In genomic region chr3:67508216-67508892, GRCm38 (mm10) we compare ENCODE assay signal across 14 mouse cellular contexts. TPM values are rescaled to one million over a fixed set of nuclear protein-coding genes. Genes with fewer than 3 reads are reported as not detected.
"Had no signal": no experiment of that assay in that cellular context is flagged by ENCODE, and none has a peak within 500 bp of the region (broad histone marks: within the 10 kb centered on the region; RNA-seq: fewer than 3 reads in every experiment).

No protein-coding gene starts in this region.

- ATAC-seq: lung, postnatal 0 days; midbrain, embryonic 13.5 days had no signal

- DNase-seq: kidney, adult 9 months; kidney, postnatal 4 days; lung, adult 2 months; lung, postnatal 36 days; right cerebral cortex, adult 18-20 months had no signal

- H3K36me3 ChIP-seq: limb, embryonic 13.5 days; liver, embryonic 15.5 days; midbrain, embryonic 13.5 days; neural tube, embryonic 15.5 days had no signal

- H3K9me3 ChIP-seq: limb, embryonic 13.5 days; liver, embryonic 15.5 days; midbrain, embryonic 13.5 days; neural tube, embryonic 15.5 days had no signal

- H3K4me1 ChIP-seq: limb, embryonic 13.5 days; liver, embryonic 15.5 days; midbrain, embryonic 13.5 days; neural tube, embryonic 15.5 days had no signal

- H3K4me3 ChIP-seq: layer of hippocampus, adult 2 months; limb, embryonic 13.5 days; liver, embryonic 15.5 days; midbrain, embryonic 13.5 days; myocyte; neural tube, embryonic 15.5 days had no signal

- H3K27ac ChIP-seq: kidney, postnatal 0 days; layer of hippocampus, adult 2 months; limb, embryonic 13.5 days; liver, embryonic 15.5 days; midbrain, embryonic 13.5 days; neural tube, embryonic 15.5 days had no signal

- H3K4me2 ChIP-seq: limb, embryonic 13.5 days; liver, embryonic 11.5 days; liver, embryonic 15.5 days; midbrain, embryonic 13.5 days; neural tube, embryonic 15.5 days had no signal

- H3K9ac ChIP-seq: limb, embryonic 13.5 days; liver, embryonic 15.5 days; midbrain, embryonic 13.5 days; neural tube, embryonic 15.5 days had no signal

RNA-seq across cellular contexts. Expression of gene Rarres1, which starts 7.0 kb away (rescaled TPM):
- polyA plus RNA-seq: myocyte had no signal
